In the genomic region with DNA sequence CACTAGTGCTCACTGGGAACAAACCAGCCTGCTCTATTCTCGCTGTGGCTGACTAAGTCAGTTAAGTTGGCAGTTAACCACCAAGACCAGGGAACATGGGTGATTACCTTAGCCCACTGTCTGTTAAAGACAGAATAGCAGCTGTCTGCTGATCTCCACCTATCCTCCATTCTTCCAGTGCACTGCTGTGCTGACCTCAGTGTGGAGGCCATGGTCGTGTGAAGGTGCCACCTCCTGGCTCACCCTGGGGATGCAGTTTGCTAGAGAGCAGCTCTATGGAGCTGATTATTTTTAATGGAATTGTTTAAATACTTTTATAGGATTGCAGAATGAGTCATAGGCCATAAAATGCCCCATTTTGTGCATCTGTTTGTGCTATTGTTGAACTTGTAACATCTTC, we compare ENCODE assay signal across 12 mouse cellular contexts.
DNase-seq lines count a peak whose midpoint lies in the region; ATAC-seq and TF ChIP-seq lines count a peak whose summit lies in the region.
"Had no signal": no experiment of that assay in that cellular context is flagged by ENCODE, and none has a peak within 500 bp of the region (broad histone marks: within the 10 kb centered on the region; RNA-seq: fewer than 3 reads in every experiment).

No protein-coding gene starts in this region.

- no peak for DNase-seq in forebrain, postnatal 0 days
- DNase-seq in liver, adult 2 months (ENCODE audit: extremely low read depth, low read depth, low spot score) = no peak
- DNase-seq in liver = no peak
- DNase-seq in Muller cell, postnatal 12 days (ENCODE audit: inconsistent ontology term) = peak; percentile 79
- no peak for DNase-seq in right cerebral cortex, postnatal 14 days
- DNase-seq in B cell, adult 2 months = no peak
- DNase-seq: spleen, adult 18-20 months had no signal

- peak; percentile 54 for TF ChIP-seq CTCF in forebrain, postnatal 0 days (IDR thresholded peaks at IDR 0.05; ENCODE audit: low read depth)
- TF ChIP-seq CTCF in liver, adult 2 months (IDR thresholded peaks at IDR 0.05; ENCODE audit: low read depth, low read length) = peak; percentile 27; the same call in 1 of the 2 replicates

- ATAC-seq in forebrain, postnatal 0 days = no peak
- ATAC-seq in forebrain, embryonic 15.5 days (replicated peaks) = no peak
- peak; percentile 50; the same call in 1 of the 2 replicates for ATAC-seq in megakaryocyte progenitor cell, adult 5-6 weeks (replicated peaks; ENCODE audit: poor library complexity)
- ATAC-seq: CD4-positive, CD25-positive, alpha-beta regulatory T cell, adult 4 months had no signal

- H3K9ac ChIP-seq in forebrain, postnatal 0 days = no peak overlapping the region
- H3K9ac ChIP-seq in forebrain, embryonic 15.5 days (replicated peaks) = no peak overlapping the region
- H3K9ac ChIP-seq in liver, adult 2 months (ENCODE audit: low read depth, low read length) = no peak overlapping the region
- H3K9ac ChIP-seq: neural tube, embryonic 13.5 days had no signal

- H3K27me3 ChIP-seq in forebrain, postnatal 0 days (ENCODE audit: insufficient read depth, low read length) = no peaks in the 10 kb centered on the region
- H3K27me3 ChIP-seq in forebrain, embryonic 15.5 days = no peaks in the 10 kb centered on the region
- no peaks in the 10 kb centered on the region for H3K27me3 ChIP-seq in liver, adult 2 months (ENCODE audit: control insufficient read depth, insufficient read depth, low read length)
- H3K27me3 ChIP-seq: neural tube, embryonic 13.5 days had no signal

- H3K79me2 ChIP-seq in liver, adult 2 months (ENCODE audit: control insufficient read depth, insufficient read depth, low read length) = no peaks in the 10 kb centered on the region

- no peak overlapping the region for H3K4me2 ChIP-seq in forebrain, postnatal 0 days (ENCODE audit: low read depth)
- H3K4me2 ChIP-seq in forebrain, embryonic 15.5 days (replicated peaks) = no peak overlapping the region
- H3K4me2 ChIP-seq: neural tube, embryonic 13.5 days had no signal

- 53% methylated on average over 2 of the region's 2 CpGs for WGBS in forebrain, postnatal 0 days
- 63% methylated on average over 2 of the region's 2 CpGs for WGBS in forebrain, embryonic 15.5 days
- WGBS in liver, adult 2 months = 63% methylated on average over 2 of the region's 2 CpGs

- H3K9me3 ChIP-seq in forebrain, postnatal 0 days (ENCODE audit: low read length) = no peaks in the 10 kb centered on the region
- no peaks in the 10 kb centered on the region for H3K9me3 ChIP-seq in forebrain, embryonic 15.5 days
- H3K9me3 ChIP-seq: midbrain, embryonic 10.5 days; neural tube, embryonic 13.5 days had no signal

- TF ChIP-seq POLR2A in liver, adult 2 months (IDR thresholded peaks at IDR 0.05; ENCODE audit: extremely low read depth, insufficient read depth, low read length) = no peak

- H3K4me3 ChIP-seq in forebrain, postnatal 0 days (ENCODE audit: low read depth, low read length) = no peak overlapping the region
- no peak overlapping the region for H3K4me3 ChIP-seq in forebrain, embryonic 15.5 days
- no peak overlapping the region for H3K4me3 ChIP-seq in liver, adult 2 months (ENCODE audit: insufficient read depth, low read depth, low read length)
- H3K4me3 ChIP-seq: midbrain, embryonic 10.5 days; neural tube, embryonic 13.5 days had no signal

- peaks cover 92% of the 10 kb centered on the region for H3K36me3 ChIP-seq in forebrain, postnatal 0 days (ENCODE audit: insufficient read depth)
- peaks cover 75% of the 10 kb centered on the region for H3K36me3 ChIP-seq in forebrain, embryonic 15.5 days
- peaks cover 25% of the 10 kb centered on the region; the same call in 1 of the 2 replicates for H3K36me3 ChIP-seq in liver, adult 2 months (ENCODE audit: control insufficient read depth, insufficient read depth, low read length)

- H3K27ac ChIP-seq in forebrain, postnatal 0 days (ENCODE audit: low read depth, low read length) = no peak overlapping the region
- H3K27ac ChIP-seq in forebrain, embryonic 15.5 days (replicated peaks) = no peak overlapping the region
- H3K27ac ChIP-seq in liver, adult 2 months (replicated peaks; ENCODE audit: insufficient read depth, low read depth, low read length) = no peak overlapping the region
- H3K27ac ChIP-seq: midbrain, embryonic 10.5 days; neural tube, embryonic 13.5 days had no signal

- H3K4me1 ChIP-seq in forebrain, postnatal 0 days (ENCODE audit: insufficient read depth) = no peaks in the 10 kb centered on the region
- H3K4me1 ChIP-seq in forebrain, embryonic 15.5 days = peaks cover 17% of the 10 kb centered on the region
- H3K4me1 ChIP-seq in liver, adult 2 months (ENCODE audit: control insufficient read depth, insufficient read depth, low read length) = no peaks in the 10 kb centered on the region
- H3K4me1 ChIP-seq: neural tube, embryonic 13.5 days had no signal
